Mouse (Mus musculus): ENCODE data around the gene Zfp444. TPM values are rescaled to one million over a fixed set of nuclear protein-coding genes. Genes with fewer than 3 reads are reported as not detected.

The Zfp444 gene
- polyA plus RNA-seq, 1 experiment from 2014 or later = 88.2 TPM

GRCm38 (mm10) chr7:6185391-6185790, 13.4 kb downstream of the Zfp444 start:
- no peak overlapping the region for H3K9ac ChIP-seq (ENCODE audit: low read length)
- H3K27ac ChIP-seq (ENCODE audit: low read depth, low read length) = no peak overlapping the region
- H3K4me2 ChIP-seq (ENCODE audit: low read length) = no peak overlapping the region
- H3K4me3 ChIP-seq (ENCODE audit: low read depth, low read length) = no peak overlapping the region
- 96% methylated on average over 1 of the region's 1 CpGs for WGBS
- DNase-seq (ENCODE audit: low spot score) (no peak), ATAC-seq (no peak)
- H3K36me3 ChIP-seq (ENCODE audit: control insufficient read depth, insufficient read depth, low read length) = peaks cover 73% of the 10 kb centered on the region
- H3K4me1 ChIP-seq (ENCODE audit: control insufficient read depth, insufficient read depth, low read length) = no peaks in the 10 kb centered on the region
- no peaks in the 10 kb centered on the region for H3K27me3 ChIP-seq (replicated peaks; ENCODE audit: control insufficient read depth, insufficient read depth, low read length)
- no peaks in the 10 kb centered on the region for H3K9me3 ChIP-seq (replicated peaks; ENCODE audit: control insufficient read depth, low read length)

DNA sequence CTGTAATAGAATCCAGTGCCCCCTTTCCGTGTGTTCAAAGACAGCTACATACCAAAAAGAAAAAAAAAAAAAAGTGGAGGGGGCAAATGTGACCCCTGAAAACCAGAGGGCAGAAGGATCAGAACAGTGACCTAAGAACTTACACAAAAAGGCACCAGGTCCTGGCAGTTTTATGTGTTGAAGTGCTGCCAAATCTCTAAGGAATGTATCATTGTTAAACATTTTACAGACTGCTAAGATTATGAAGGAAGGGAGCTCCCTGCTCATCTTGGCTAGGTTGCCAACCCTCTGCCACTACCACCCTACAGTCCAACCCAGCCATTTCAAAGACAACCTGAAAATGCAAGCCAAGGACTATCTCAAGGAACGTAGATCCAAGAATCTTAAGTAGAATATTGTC, 14.2 kb downstream of the Zfp444 start:
- Histone ChIP-seq H3K9ac (ENCODE audit: low read length) (no peak overlapping the region), H3K4me3 (ENCODE audit: low read depth, low read length) (no peak overlapping the region), H3K4me1 (ENCODE audit: control insufficient read depth, insufficient read depth, low read length) (no peaks in the 10 kb centered on the region), H3K27ac (ENCODE audit: low read depth, low read length) (no peak overlapping the region), H3K36me3 (ENCODE audit: control insufficient read depth, insufficient read depth, low read length) (peaks cover 70% of the 10 kb centered on the region), H3K9me3 (replicated peaks; ENCODE audit: control insufficient read depth, low read length) (no peaks in the 10 kb centered on the region), H3K27me3 (replicated peaks; ENCODE audit: control insufficient read depth, insufficient read depth, low read length) (no peaks in the 10 kb centered on the region), H3K4me2 (ENCODE audit: low read length) (no peak overlapping the region)
- 91% methylated on average over 2 of the region's 2 CpGs for WGBS
- no peak for DNase-seq (ENCODE audit: low spot score)
- no peak for ATAC-seq

GRCm38 (mm10) chr7:6186756-6187155, 14.7 kb downstream of the Zfp444 start:
- ATAC-seq = no peak

DNA sequence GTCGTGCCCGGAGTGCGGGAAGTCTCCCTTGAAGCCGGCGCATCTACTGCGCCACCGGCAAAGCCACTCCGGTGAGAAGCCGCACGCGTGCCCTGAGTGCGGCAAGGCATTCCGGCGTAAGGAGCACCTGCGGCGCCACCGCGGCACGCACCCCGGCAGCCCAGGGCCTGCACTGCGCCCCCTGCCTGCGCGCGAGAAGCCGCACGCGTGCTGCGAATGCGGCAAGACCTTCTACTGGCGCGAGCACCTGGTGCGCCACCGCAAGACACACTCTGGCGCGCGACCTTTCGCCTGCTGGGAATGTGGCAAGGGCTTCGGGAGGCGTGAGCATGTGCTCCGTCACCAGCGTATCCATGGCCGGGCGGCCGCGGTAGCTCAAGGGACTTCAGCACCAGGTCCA, 17.5 kb downstream of the Zfp444 start:
- Histone ChIP-seq H3K4me2 (ENCODE audit: low read length) (no peak overlapping the region), H3K36me3 (ENCODE audit: control insufficient read depth, insufficient read depth, low read length) (peaks cover 59% of the 10 kb centered on the region), H3K9ac (ENCODE audit: low read length) (no peak overlapping the region), H3K27ac (ENCODE audit: low read depth, low read length) (no peak overlapping the region), H3K4me1 (ENCODE audit: control insufficient read depth, insufficient read depth, low read length) (no peaks in the 10 kb centered on the region), H3K4me3 (ENCODE audit: low read depth, low read length) (no peak overlapping the region), H3K9me3 (replicated peaks; ENCODE audit: control insufficient read depth, low read length) (no peaks in the 10 kb centered on the region), H3K27me3 (replicated peaks; ENCODE audit: control insufficient read depth, insufficient read depth, low read length) (no peaks in the 10 kb centered on the region)
- 26% methylated on average over 38 of the region's 45 CpGs for WGBS
- peak; percentile 6; the same call in 1 of the 2 replicates for ATAC-seq
- no peak for DNase-seq (ENCODE audit: low spot score)

More at GRCm38 (mm10) chr7:6186756-6187155, 14.7 kb downstream of the Zfp444 start:
- peaks cover 70% of the 10 kb centered on the region for H3K36me3 ChIP-seq (ENCODE audit: control insufficient read depth, insufficient read depth, low read length)
- H3K4me1 ChIP-seq (ENCODE audit: control insufficient read depth, insufficient read depth, low read length) = no peaks in the 10 kb centered on the region
- H3K9me3 ChIP-seq (replicated peaks; ENCODE audit: control insufficient read depth, low read length) = no peaks in the 10 kb centered on the region
- no peak overlapping the region for H3K4me3 ChIP-seq (ENCODE audit: low read depth, low read length)
- 83% methylated on average over 2 of the region's 2 CpGs for WGBS
- H3K27me3 ChIP-seq (replicated peaks; ENCODE audit: control insufficient read depth, insufficient read depth, low read length) = no peaks in the 10 kb centered on the region
- no peak overlapping the region for H3K27ac ChIP-seq (ENCODE audit: low read depth, low read length)
- H3K9ac ChIP-seq (ENCODE audit: low read length) = no peak overlapping the region
- DNase-seq (ENCODE audit: low spot score) = no peak
- no peak overlapping the region for H3K4me2 ChIP-seq (ENCODE audit: low read length)

DNA sequence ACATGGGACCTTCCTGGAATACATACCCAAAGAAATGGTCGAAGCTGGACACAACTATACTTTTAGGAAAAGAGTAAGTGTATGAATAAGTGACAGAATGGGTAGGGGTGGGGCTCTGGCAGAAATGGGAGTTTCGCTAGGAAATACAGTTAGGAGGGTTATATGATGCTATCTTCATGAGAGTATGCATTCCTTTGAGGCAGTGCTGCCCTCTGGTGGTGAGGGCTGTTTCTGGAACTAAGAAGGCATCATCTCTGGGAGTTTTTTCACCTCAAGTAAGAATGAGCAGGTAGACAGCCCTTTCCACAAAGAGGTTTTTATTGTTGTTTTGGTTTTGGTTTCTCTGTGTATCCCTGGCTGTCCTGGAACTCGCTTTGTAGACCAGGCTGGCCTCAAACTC, 19.4 kb downstream of the Zfp444 start:
- no peaks in the 10 kb centered on the region for H3K27me3 ChIP-seq (replicated peaks; ENCODE audit: control insufficient read depth, insufficient read depth, low read length)
- no peak overlapping the region for H3K4me2 ChIP-seq (ENCODE audit: low read length)
- peaks cover 44% of the 10 kb centered on the region for H3K36me3 ChIP-seq (ENCODE audit: control insufficient read depth, insufficient read depth, low read length)
- WGBS = 48% methylated on average over 3 of the region's 3 CpGs
- H3K4me3 ChIP-seq (ENCODE audit: low read depth, low read length) = no peak overlapping the region
- H3K27ac ChIP-seq (ENCODE audit: low read depth, low read length) = no peak overlapping the region
- H3K9me3 ChIP-seq (replicated peaks; ENCODE audit: control insufficient read depth, low read length) = no peaks in the 10 kb centered on the region
- H3K4me1 ChIP-seq (ENCODE audit: control insufficient read depth, insufficient read depth, low read length) = no peaks in the 10 kb centered on the region
- no peak overlapping the region for H3K9ac ChIP-seq (ENCODE audit: low read length)
- DNase-seq (ENCODE audit: low spot score) (peak; percentile 73), ATAC-seq (peak; percentile 36; the same call in 1 of the 2 replicates)

- no peaks in the 10 kb centered on the region for H3K9me3 ChIP-seq (replicated peaks; ENCODE audit: control insufficient read depth, low read length)
- H3K4me3 ChIP-seq (ENCODE audit: low read depth, low read length) = no peak overlapping the region
- H3K27ac ChIP-seq (ENCODE audit: low read depth, low read length) = no peak overlapping the region
- 18% methylated on average over 5 of the region's 5 CpGs for WGBS
- no peaks in the 10 kb centered on the region for H3K4me1 ChIP-seq (ENCODE audit: control insufficient read depth, insufficient read depth, low read length)
- peak; percentile 64; the same call in 1 of the 2 replicates for ATAC-seq
- H3K36me3 ChIP-seq (ENCODE audit: control insufficient read depth, insufficient read depth, low read length) = peaks cover 17% of the 10 kb centered on the region
- DNase-seq (ENCODE audit: low spot score) = peak; percentile 72
- H3K27me3 ChIP-seq (replicated peaks; ENCODE audit: control insufficient read depth, insufficient read depth, low read length) = no peaks in the 10 kb centered on the region
- H3K9ac ChIP-seq (ENCODE audit: low read length) = no peak overlapping the region
- no peak overlapping the region for H3K4me2 ChIP-seq (ENCODE audit: low read length)
These were observed 22.1 kb downstream of the Zfp444 start for GRCm38 (mm10) chr7:6194129-6194528.

DNA sequence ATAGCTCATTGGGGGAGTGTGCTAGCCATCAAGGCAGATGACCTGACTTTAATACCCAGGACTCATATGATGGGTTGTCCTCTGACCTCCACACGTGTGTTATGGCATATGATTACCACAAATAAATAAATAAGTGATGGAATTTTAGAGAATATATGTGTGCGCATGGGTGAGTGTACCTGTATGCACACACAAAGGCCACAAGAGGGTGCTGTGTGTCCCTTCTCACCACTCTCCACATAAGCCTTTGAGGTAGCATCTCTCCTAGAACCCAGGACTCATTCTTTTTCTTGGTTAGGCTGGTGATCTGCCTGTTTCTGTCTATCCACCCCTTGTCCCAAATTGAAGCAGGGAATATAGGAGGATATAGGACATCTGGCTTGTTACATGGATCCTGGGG, 23.8 kb downstream of the Zfp444 start:
- Histone ChIP-seq H3K4me2 (ENCODE audit: low read length) (no peak overlapping the region), H3K9me3 (replicated peaks; ENCODE audit: control insufficient read depth, low read length) (no peaks in the 10 kb centered on the region), H3K27me3 (replicated peaks; ENCODE audit: control insufficient read depth, insufficient read depth, low read length) (no peaks in the 10 kb centered on the region), H3K27ac (ENCODE audit: low read depth, low read length) (no peak overlapping the region), H3K9ac (ENCODE audit: low read length) (no peak overlapping the region), H3K36me3 (ENCODE audit: control insufficient read depth, insufficient read depth, low read length) (peaks cover 1% of the 10 kb centered on the region; the same call in 1 of the 2 replicates), H3K4me1 (ENCODE audit: control insufficient read depth, insufficient read depth, low read length) (no peaks in the 10 kb centered on the region), H3K4me3 (ENCODE audit: low read depth, low read length) (no peak overlapping the region)
- no peak for ATAC-seq
- DNase-seq (ENCODE audit: low spot score) = no peak
- 58% methylated on average over 2 of the region's 2 CpGs for WGBS

DNA sequence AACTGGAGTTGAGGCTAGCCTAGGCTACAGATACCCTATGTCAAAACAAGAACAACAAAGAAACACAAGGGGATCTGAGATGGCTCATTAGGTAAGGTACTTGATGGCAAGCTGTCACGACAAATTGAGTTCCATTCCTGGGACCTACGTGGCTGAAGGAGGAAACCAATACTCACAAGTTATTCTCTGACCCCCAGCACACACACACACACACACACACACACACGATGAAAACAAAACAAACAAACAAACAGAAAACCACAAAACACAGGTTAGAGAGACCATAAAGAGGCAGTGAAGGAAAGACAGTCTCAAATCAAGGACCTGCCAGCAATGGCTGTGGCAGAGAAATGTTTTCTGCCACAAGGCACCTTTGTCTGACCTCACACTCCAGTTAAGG, 24.8 kb downstream of the Zfp444 start, which contains the start of gene Galp:
Gene Galp (plus strand): TSS at position 301 of the 400 bp plus-strand sequence.
- H3K4me3 ChIP-seq (ENCODE audit: low read depth, low read length) = no peak within 1 kb of the TSS
- WGBS = 73% methylated on average over 3 of the region's 3 CpGs
- H3K27ac ChIP-seq (ENCODE audit: low read depth, low read length) = no peak within 1 kb of the TSS
- no peaks in the 10 kb centered on the region for H3K4me1 ChIP-seq (ENCODE audit: control insufficient read depth, insufficient read depth, low read length)
- H3K9ac ChIP-seq (ENCODE audit: low read length) = no peak within 1 kb of the TSS
- H3K9me3 ChIP-seq (replicated peaks; ENCODE audit: control insufficient read depth, low read length) = no peaks in the 10 kb centered on the region
- DNase-seq (ENCODE audit: low spot score) = no peak
- H3K36me3 ChIP-seq (ENCODE audit: control insufficient read depth, insufficient read depth, low read length) = no peaks in the 10 kb centered on the region
- H3K27me3 ChIP-seq (replicated peaks; ENCODE audit: control insufficient read depth, insufficient read depth, low read length) = no peaks in the 10 kb centered on the region
- no peak within 1 kb of the TSS for H3K4me2 ChIP-seq (ENCODE audit: low read length)
- ATAC-seq = no peak

GRCm38 (mm10) chr7:6204200-6204599, 32.2 kb downstream of the Zfp444 start:
- no peak for DNase-seq (ENCODE audit: low spot score)
- WGBS = 74% methylated on average over 3 of the region's 3 CpGs
- no peak overlapping the region for H3K9ac ChIP-seq (ENCODE audit: low read length)
- no peaks in the 10 kb centered on the region for H3K9me3 ChIP-seq (replicated peaks; ENCODE audit: control insufficient read depth, low read length)
- H3K27me3 ChIP-seq (replicated peaks; ENCODE audit: control insufficient read depth, insufficient read depth, low read length) = no peaks in the 10 kb centered on the region
- H3K27ac ChIP-seq (ENCODE audit: low read depth, low read length) = no peak overlapping the region
- ATAC-seq = no peak
- no peak overlapping the region for H3K4me3 ChIP-seq (ENCODE audit: low read depth, low read length)
- no peaks in the 10 kb centered on the region for H3K4me1 ChIP-seq (ENCODE audit: control insufficient read depth, insufficient read depth, low read length)
- no peak overlapping the region for H3K4me2 ChIP-seq (ENCODE audit: low read length)
- no peaks in the 10 kb centered on the region for H3K36me3 ChIP-seq (ENCODE audit: control insufficient read depth, insufficient read depth, low read length)

Data from forebrain, embryonic 14.5 days (tissue).